Mouse (Mus musculus): Measurements from ENCODE around the gene Olfr1025-ps1. TPM values are rescaled to one million over a fixed set of nuclear protein-coding genes. Genes with fewer than 3 reads are reported as not detected.

The Olfr1025-ps1 gene
- polyA plus RNA-seq, 1 experiment: not detected

Other genes with a start within 250 kb of the Olfr1025-ps1 start
- gene Olfr1006, start 236.4 kb upstream of the Olfr1025-ps1 start, polyA plus RNA-seq (2012; rRNA removed): not detected in 2 replicates
- not detected in 2 replicates for gene Olfr1008, start 225.8 kb upstream of the Olfr1025-ps1 start, polyA plus RNA-seq (2012; rRNA removed)
- gene Olfr1009, start 199.8 kb upstream of the Olfr1025-ps1 start, polyA plus RNA-seq (2012; rRNA removed): not detected in 2 replicates
- gene Olfr1012, start 152.4 kb upstream of the Olfr1025-ps1 start, polyA plus RNA-seq (2012; rRNA removed): not detected in 2 replicates
- not detected in 2 replicates for gene Olfr1013, start 148.1 kb upstream of the Olfr1025-ps1 start, polyA plus RNA-seq (2012; rRNA removed)
- not detected in 2 replicates for gene Olfr1014, start 142.5 kb upstream of the Olfr1025-ps1 start, polyA plus RNA-seq (2012; rRNA removed)
- gene Olfr1015, start 133.2 kb upstream of the Olfr1025-ps1 start, polyA plus RNA-seq (2012; rRNA removed): not detected in 2 replicates
- gene Olfr1016, start 112.6 kb upstream of the Olfr1025-ps1 start, polyA plus RNA-seq (2012; rRNA removed): not detected in 2 replicates
- not detected in 2 replicates for gene Olfr1018, start 96.7 kb upstream of the Olfr1025-ps1 start, polyA plus RNA-seq (2012; rRNA removed)
- gene Olfr1019, start 69.7 kb upstream of the Olfr1025-ps1 start, polyA plus RNA-seq (2012; rRNA removed): not detected in 2 replicates
- gene Olfr1020, start 68.2 kb upstream of the Olfr1025-ps1 start, polyA plus RNA-seq (2012; rRNA removed): not detected in 2 replicates
- gene Olfr1022, start 46.6 kb upstream of the Olfr1025-ps1 start, polyA plus RNA-seq (2012; rRNA removed): not detected in 2 replicates
- gene Olfr1023, start 29.6 kb upstream of the Olfr1025-ps1 start, polyA plus RNA-seq (2012; rRNA removed): not detected in 2 replicates
- not detected in 2 replicates for gene Olfr1024, start 10.1 kb upstream of the Olfr1025-ps1 start, polyA plus RNA-seq (2012; rRNA removed)
- not detected in 2 replicates for gene Olfr1026, start 6.4 kb downstream of the Olfr1025-ps1 start, polyA plus RNA-seq (2012; rRNA removed)
- not detected in 2 replicates for gene Olfr1028, start 35.2 kb downstream of the Olfr1025-ps1 start, polyA plus RNA-seq (2012; rRNA removed)
- gene Olfr1029, start 58.7 kb downstream of the Olfr1025-ps1 start, polyA plus RNA-seq (2012; rRNA removed): not detected in 2 replicates
- not detected in 2 replicates for gene Olfr1030, start 64.1 kb downstream of the Olfr1025-ps1 start, polyA plus RNA-seq (2012; rRNA removed)
- gene Olfr1031, start 75.1 kb downstream of the Olfr1025-ps1 start, polyA plus RNA-seq (2012; rRNA removed): not detected in 2 replicates
- not detected in 2 replicates for gene Olfr1032, start 90.3 kb downstream of the Olfr1025-ps1 start, polyA plus RNA-seq (2012; rRNA removed)
- gene Olfr1033, start 105.4 kb downstream of the Olfr1025-ps1 start, polyA plus RNA-seq (2012; rRNA removed): 0.39 and 0.56 TPM in 2 replicates
- 0.04 TPM in 2 replicates for gene Olfr1034, start 130.7 kb downstream of the Olfr1025-ps1 start, polyA plus RNA-seq (2012; rRNA removed)
- gene Olfr1036, start 158.8 kb downstream of the Olfr1025-ps1 start, polyA plus RNA-seq (2012; rRNA removed): not detected in 2 replicates
- gene Olfr1037, start 172.2 kb downstream of the Olfr1025-ps1 start, polyA plus RNA-seq (2012; rRNA removed): not detected in 2 replicates
- not detected in 2 replicates for gene Olfr1039, start 220.7 kb downstream of the Olfr1025-ps1 start, polyA plus RNA-seq (2012; rRNA removed)
- gene Olfr1040, start 231.5 kb downstream of the Olfr1025-ps1 start, polyA plus RNA-seq (2012; rRNA removed): not detected in 2 replicates
- gene Olfr1042, start 246.6 kb downstream of the Olfr1025-ps1 start, polyA plus RNA-seq (2012; rRNA removed): not detected in 2 replicates